Mouse (Mus musculus): ENCODE measurements at regions not wholly inside any gene's neighbourhood (a gene's known extent, or its start where the extent isn't known, plus 50 kb on each side); places are given as distances from the start of the nearest gene placed in this dataset.

- Histone ChIP-seq H3K27me3 (replicated peaks; ENCODE audit: control insufficient read depth, insufficient read depth, low read length) (no peaks in the 10 kb centered on the region), H3K4me3 (ENCODE audit: low read depth, low read length) (no peak overlapping the region), H3K9ac (ENCODE audit: low read length) (no peak overlapping the region), H3K4me2 (ENCODE audit: low read length) (no peak overlapping the region), H3K9me3 (ENCODE audit: control insufficient read depth, low read length) (no peaks in the 10 kb centered on the region), H3K36me3 (ENCODE audit: control insufficient read depth, insufficient read depth, low read length) (no peaks in the 10 kb centered on the region), H3K4me1 (replicated peaks; ENCODE audit: control insufficient read depth, insufficient read depth, low read length) (no peaks in the 10 kb centered on the region), H3K27ac (ENCODE audit: low read depth) (no peak overlapping the region)
- 72% methylated on average over 3 of the region's 3 CpGs for WGBS
- no peak for DNase-seq (ENCODE audit: low spot score)
- no peak for ATAC-seq (replicated peaks; ENCODE audit: low FRiP score, low TSS enrichment, low read depth)
Measured at GRCm38 (mm10) chr11:31721908-31722307, 50.2 kb upstream of the Bod1 start.

GRCm38 (mm10) chr11:31724506-31724905, 52.8 kb upstream of the Bod1 start:
- Histone ChIP-seq H3K36me3 (ENCODE audit: control insufficient read depth, insufficient read depth, low read length) (no peaks in the 10 kb centered on the region), H3K4me2 (ENCODE audit: low read length) (no peak overlapping the region), H3K27ac (ENCODE audit: low read depth) (no peak overlapping the region), H3K27me3 (replicated peaks; ENCODE audit: control insufficient read depth, insufficient read depth, low read length) (no peaks in the 10 kb centered on the region), H3K9me3 (ENCODE audit: control insufficient read depth, low read length) (no peaks in the 10 kb centered on the region), H3K4me3 (ENCODE audit: low read depth, low read length) (no peak overlapping the region), H3K9ac (ENCODE audit: low read length) (no peak overlapping the region), H3K4me1 (replicated peaks; ENCODE audit: control insufficient read depth, insufficient read depth, low read length) (no peaks in the 10 kb centered on the region)
- 86% methylated on average over 1 of the region's 1 CpGs for WGBS
- no peak for ATAC-seq (replicated peaks; ENCODE audit: low FRiP score, low TSS enrichment, low read depth)
- DNase-seq (ENCODE audit: low spot score): no peak

DNA sequence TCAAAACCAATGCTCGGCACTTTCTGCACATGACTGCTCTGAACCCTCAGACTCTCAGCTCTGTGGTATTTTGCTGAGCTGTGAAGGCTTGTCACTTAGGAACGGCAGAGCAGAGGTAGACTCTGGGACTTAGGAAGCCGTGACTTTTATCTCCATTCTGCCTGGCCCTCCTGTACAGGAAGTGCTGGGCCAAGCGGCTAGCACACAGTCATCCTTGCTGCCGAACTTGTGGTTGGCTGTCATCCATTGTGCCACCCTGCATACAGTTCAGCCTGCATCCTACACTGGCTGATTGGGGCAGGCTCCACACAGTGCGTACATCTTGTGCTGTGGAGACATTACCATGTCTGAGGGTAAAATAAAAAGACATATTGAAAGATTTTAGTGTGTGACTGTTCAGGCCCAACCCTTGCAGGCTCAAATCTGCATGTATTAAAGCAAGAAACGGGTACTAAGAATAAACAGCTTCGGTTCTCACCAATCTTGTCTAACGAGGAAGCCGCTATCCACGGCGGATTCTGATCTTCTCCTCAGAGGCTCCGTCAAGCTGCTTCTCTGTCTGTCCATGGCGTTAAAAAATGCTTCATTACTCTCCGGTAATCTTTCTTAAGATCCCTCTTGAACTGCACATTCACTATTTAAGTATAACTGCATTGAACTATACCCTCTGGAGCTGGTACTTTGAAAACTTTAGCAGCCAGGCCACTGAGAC, 54.4 kb upstream of the Bod1 start:
- Histone ChIP-seq H3K4me2 (ENCODE audit: low read length) (no peak overlapping the region), H3K9me3 (ENCODE audit: control insufficient read depth, low read length) (no peaks in the 10 kb centered on the region), H3K36me3 (ENCODE audit: control insufficient read depth, insufficient read depth, low read length) (no peaks in the 10 kb centered on the region), H3K4me1 (replicated peaks; ENCODE audit: control insufficient read depth, insufficient read depth, low read length) (no peaks in the 10 kb centered on the region), H3K27ac (ENCODE audit: low read depth) (no peak overlapping the region), H3K27me3 (replicated peaks; ENCODE audit: control insufficient read depth, insufficient read depth, low read length) (no peaks in the 10 kb centered on the region), H3K9ac (ENCODE audit: low read length) (no peak overlapping the region), H3K4me3 (ENCODE audit: low read depth, low read length) (no peak overlapping the region)
- 83% methylated on average over 15 of the region's 15 CpGs for WGBS
- ATAC-seq (replicated peaks; ENCODE audit: low FRiP score, low TSS enrichment, low read depth): no peak
- no peak for DNase-seq (ENCODE audit: low spot score)

DNA sequence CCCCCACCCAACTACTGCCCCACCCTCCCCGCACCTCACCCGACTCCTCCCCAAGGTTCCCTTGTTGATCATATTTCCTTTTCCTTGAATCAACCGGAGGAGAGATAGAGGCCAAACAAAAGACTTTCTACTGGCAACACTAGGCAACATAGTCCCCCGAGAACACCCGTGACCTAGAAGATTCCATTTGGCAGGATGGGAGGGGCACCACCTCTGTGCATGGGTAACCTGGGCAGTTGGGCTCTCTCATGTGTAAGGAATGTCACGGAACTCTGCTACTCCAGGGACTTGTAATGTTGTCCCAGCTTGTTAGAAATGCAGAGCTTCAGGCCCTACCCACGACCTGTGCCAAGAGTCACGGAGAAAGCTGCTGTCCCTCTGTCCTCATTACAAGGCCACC, 55.6 kb upstream of the Bod1 start:
- no peaks in the 10 kb centered on the region for H3K36me3 ChIP-seq (ENCODE audit: control insufficient read depth, insufficient read depth, low read length)
- H3K4me3 ChIP-seq (ENCODE audit: low read depth, low read length): no peak overlapping the region
- H3K4me2 ChIP-seq (ENCODE audit: low read length): no peak overlapping the region
- ATAC-seq (replicated peaks; ENCODE audit: low FRiP score, low TSS enrichment, low read depth) (no peak), DNase-seq (ENCODE audit: low spot score) (no peak)
- WGBS: 83% methylated on average over 8 of the region's 8 CpGs
- H3K27me3 ChIP-seq (replicated peaks; ENCODE audit: control insufficient read depth, insufficient read depth, low read length): no peaks in the 10 kb centered on the region
- no peak overlapping the region for H3K27ac ChIP-seq (ENCODE audit: low read depth)
- no peaks in the 10 kb centered on the region for H3K9me3 ChIP-seq (ENCODE audit: control insufficient read depth, low read length)
- H3K4me1 ChIP-seq (replicated peaks; ENCODE audit: control insufficient read depth, insufficient read depth, low read length): no peaks in the 10 kb centered on the region
- no peak overlapping the region for H3K9ac ChIP-seq (ENCODE audit: low read length)

GRCm38 (mm10) chr11:31729728-31730127, 58.0 kb upstream of the Bod1 start:
- H3K9ac ChIP-seq (ENCODE audit: low read length): no peak overlapping the region
- no peak for DNase-seq (ENCODE audit: low spot score)

GRCm38 (mm10) chr11:31730181-31730580, 58.5 kb upstream of the Bod1 start:
- DNase-seq (ENCODE audit: low spot score): no peak
- H3K4me2 ChIP-seq (ENCODE audit: low read length): no peak overlapping the region
- 77% methylated on average over 4 of the region's 4 CpGs for WGBS
- no peak overlapping the region for H3K27ac ChIP-seq (ENCODE audit: low read depth)
- no peaks in the 10 kb centered on the region for H3K36me3 ChIP-seq (ENCODE audit: control insufficient read depth, insufficient read depth, low read length)
- ATAC-seq (replicated peaks; ENCODE audit: low FRiP score, low TSS enrichment, low read depth): no peak
- no peaks in the 10 kb centered on the region for H3K9me3 ChIP-seq (ENCODE audit: control insufficient read depth, low read length)
- no peak overlapping the region for H3K9ac ChIP-seq (ENCODE audit: low read length)
- H3K27me3 ChIP-seq (replicated peaks; ENCODE audit: control insufficient read depth, insufficient read depth, low read length): no peaks in the 10 kb centered on the region
- no peak overlapping the region for H3K4me3 ChIP-seq (ENCODE audit: low read depth, low read length)
- 0 out of 2 replicates have a peak, but pooled peaks cover 3% of the 10 kb centered on the region for H3K4me1 ChIP-seq (replicated peaks; ENCODE audit: control insufficient read depth, insufficient read depth, low read length)

More at GRCm38 (mm10) chr11:31729728-31730127, 58.0 kb upstream of the Bod1 start:
- Histone ChIP-seq H3K27me3 (replicated peaks; ENCODE audit: control insufficient read depth, insufficient read depth, low read length) (no peaks in the 10 kb centered on the region), H3K9me3 (ENCODE audit: control insufficient read depth, low read length) (no peaks in the 10 kb centered on the region), H3K36me3 (ENCODE audit: control insufficient read depth, insufficient read depth, low read length) (no peaks in the 10 kb centered on the region), H3K27ac (ENCODE audit: low read depth) (no peak overlapping the region), H3K4me1 (replicated peaks; ENCODE audit: control insufficient read depth, insufficient read depth, low read length) (0 out of 2 replicates have a peak, but pooled peaks cover 3% of the 10 kb centered on the region), H3K4me2 (ENCODE audit: low read length) (no peak overlapping the region), H3K4me3 (ENCODE audit: low read depth, low read length) (no peak overlapping the region)
- ATAC-seq (replicated peaks; ENCODE audit: low FRiP score, low TSS enrichment, low read depth): no peak
- 72% methylated on average over 3 of the region's 3 CpGs for WGBS

DNA sequence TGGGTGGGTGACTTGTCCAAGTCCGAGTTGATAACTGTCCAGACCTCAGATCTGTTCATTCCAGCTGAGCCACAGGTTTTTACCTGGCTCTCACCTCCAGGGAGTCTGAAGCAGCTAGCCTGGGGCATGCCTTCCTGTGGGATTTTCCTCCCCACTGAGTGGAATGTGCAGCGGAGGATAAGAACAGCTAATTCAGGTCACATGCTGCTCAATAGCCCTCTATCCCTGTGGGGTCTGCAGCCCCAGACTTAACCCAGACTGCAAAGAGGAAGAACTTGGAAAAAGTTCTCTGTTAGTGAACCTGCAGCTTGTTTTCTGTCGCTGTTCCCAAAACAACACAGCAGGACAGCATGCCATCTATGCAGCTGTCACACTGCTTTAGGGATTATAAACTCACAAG, 59.0 kb upstream of the Bod1 start:
- H3K9ac ChIP-seq (ENCODE audit: low read length): no peak overlapping the region
- DNase-seq (ENCODE audit: low spot score): no peak
- H3K27ac ChIP-seq (ENCODE audit: low read depth): no peak overlapping the region
- ATAC-seq (replicated peaks; ENCODE audit: low FRiP score, low TSS enrichment, low read depth): no peak
- H3K4me3 ChIP-seq (ENCODE audit: low read depth, low read length): no peak overlapping the region
- no peaks in the 10 kb centered on the region for H3K9me3 ChIP-seq (ENCODE audit: control insufficient read depth, low read length)
- no peak overlapping the region for H3K4me2 ChIP-seq (ENCODE audit: low read length)
- H3K36me3 ChIP-seq (ENCODE audit: control insufficient read depth, insufficient read depth, low read length): no peaks in the 10 kb centered on the region
- H3K27me3 ChIP-seq (replicated peaks; ENCODE audit: control insufficient read depth, insufficient read depth, low read length): no peaks in the 10 kb centered on the region
- H3K4me1 ChIP-seq (replicated peaks; ENCODE audit: control insufficient read depth, insufficient read depth, low read length): 0 out of 2 replicates have a peak, but pooled peaks cover 3% of the 10 kb centered on the region
- WGBS: 44% methylated on average over 3 of the region's 3 CpGs

DNA sequence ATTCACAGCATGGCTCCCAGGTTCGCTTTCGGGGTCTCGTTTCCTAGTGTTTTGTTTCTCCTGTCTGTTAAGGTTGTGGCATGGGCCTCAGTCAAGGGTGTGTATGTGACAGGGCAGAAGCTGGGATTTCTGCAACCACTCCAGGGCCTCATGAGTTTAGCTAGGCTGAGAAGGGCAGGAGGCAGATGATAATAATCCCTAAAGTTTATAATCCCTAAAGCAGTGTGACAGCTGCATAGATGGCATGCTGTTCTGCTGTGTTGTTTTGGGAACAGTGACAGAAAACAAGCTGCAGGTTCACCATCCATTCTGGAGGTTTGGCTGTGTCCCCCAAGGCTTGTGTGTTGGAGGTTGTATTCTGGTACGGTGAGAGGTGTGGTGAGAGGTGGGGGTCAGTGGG, 59.8 kb upstream of the Bod1 start:
- 78% methylated on average over 4 of the region's 4 CpGs for WGBS
- H3K4me2 ChIP-seq (ENCODE audit: low read length): no peak overlapping the region
- no peak overlapping the region for H3K9ac ChIP-seq (ENCODE audit: low read length)
- no peaks in the 10 kb centered on the region for H3K9me3 ChIP-seq (ENCODE audit: control insufficient read depth, low read length)
- H3K27me3 ChIP-seq (replicated peaks; ENCODE audit: control insufficient read depth, insufficient read depth, low read length): no peaks in the 10 kb centered on the region
- DNase-seq (ENCODE audit: low spot score) (no peak), ATAC-seq (replicated peaks; ENCODE audit: low FRiP score, low TSS enrichment, low read depth) (no peak)
- no peak overlapping the region for H3K27ac ChIP-seq (ENCODE audit: low read depth)
- no peaks in the 10 kb centered on the region for H3K36me3 ChIP-seq (ENCODE audit: control insufficient read depth, insufficient read depth, low read length)
- no peak overlapping the region for H3K4me3 ChIP-seq (ENCODE audit: low read depth, low read length)
- 0 out of 2 replicates have a peak, but pooled peaks cover 3% of the 10 kb centered on the region for H3K4me1 ChIP-seq (replicated peaks; ENCODE audit: control insufficient read depth, insufficient read depth, low read length)

DNA sequence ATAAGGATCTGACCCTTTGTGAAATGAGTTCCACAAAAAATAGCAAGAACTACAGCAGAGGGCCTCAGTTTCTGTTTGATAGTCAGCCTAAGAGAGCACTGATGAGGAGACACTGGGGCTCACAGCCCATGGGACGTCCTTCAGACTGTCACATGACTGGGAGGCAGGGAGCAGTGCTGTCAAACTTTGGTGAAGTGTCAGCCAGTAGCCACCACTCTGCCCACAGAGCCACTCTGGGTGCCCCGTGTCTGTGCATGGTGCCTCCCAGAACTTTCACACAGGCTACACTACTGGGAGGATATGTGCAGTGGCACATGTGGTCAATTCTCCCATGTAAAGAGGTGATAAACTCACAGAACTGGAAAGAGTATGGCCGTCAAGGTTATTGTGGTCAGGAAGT, 60.7 kb upstream of the Bod1 start:
- Histone ChIP-seq H3K36me3 (ENCODE audit: control insufficient read depth, insufficient read depth, low read length) (no peaks in the 10 kb centered on the region), H3K9me3 (ENCODE audit: control insufficient read depth, low read length) (no peaks in the 10 kb centered on the region), H3K27me3 (replicated peaks; ENCODE audit: control insufficient read depth, insufficient read depth, low read length) (no peaks in the 10 kb centered on the region), H3K4me2 (ENCODE audit: low read length) (no peak overlapping the region), H3K27ac (ENCODE audit: low read depth) (no peak overlapping the region), H3K4me3 (ENCODE audit: low read depth, low read length) (no peak overlapping the region), H3K9ac (ENCODE audit: low read length) (no peak overlapping the region), H3K4me1 (replicated peaks; ENCODE audit: control insufficient read depth, insufficient read depth, low read length) (0 out of 2 replicates have a peak, but pooled peaks cover 3% of the 10 kb centered on the region)
- DNase-seq (ENCODE audit: low spot score) (no peak), ATAC-seq (replicated peaks; ENCODE audit: low FRiP score, low TSS enrichment, low read depth) (no peak)
- 65% methylated on average over 3 of the region's 3 CpGs for WGBS

Measured in intestine, embryonic 14.5 days (tissue).